Mouse (Mus musculus) frontal cortex, adult 2 months (tissue): ENCODE measurements at regions not wholly inside any gene's neighbourhood (a gene's known extent, or its start where the extent isn't known, plus 50 kb on each side); places are given as distances from the start of the nearest gene placed in this dataset.
A peak's percentile ranks its signal among the peaks of the same experiment; 100 is the strongest.

ENCODE experiments used
- DNase-seq, 2 experiments: peaks; one replicate each; pipeline ENCODE4 v3.0.0; 2022; ENCODE audit warnings: low spot score in 1 of 2; ENCODE audit errors: extremely low spot score in 1 of 2

- DNase-seq: no peak
Observed at GRCm38 (mm10) chr13:52702201-52702611, 119.2 kb downstream of the Syk start.

GRCm38 (mm10) chr13:52703401-52704164, 120.6 kb downstream of the Syk start:
- DNase-seq: no peak

DNA sequence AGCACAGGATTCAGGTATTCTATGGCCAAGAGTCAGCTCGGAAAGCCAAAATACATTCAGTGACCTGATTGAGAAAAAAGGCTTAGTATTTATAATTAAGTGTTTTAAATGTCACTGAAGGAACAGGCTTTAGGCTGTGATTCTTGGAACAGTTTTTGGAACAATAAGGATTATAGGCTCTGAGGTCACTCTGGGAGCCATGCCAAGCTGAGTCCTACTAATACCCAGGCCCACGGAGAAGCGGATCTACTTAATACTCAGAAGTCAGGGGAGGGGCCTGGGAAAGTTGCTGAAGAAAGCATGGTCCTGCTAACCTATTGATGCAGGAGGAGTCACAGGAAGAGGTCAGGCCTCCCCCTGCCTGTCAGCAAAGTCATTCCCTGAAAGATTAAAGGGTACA, 121.7 kb downstream of the Syk start:
- DNase-seq: no peak

- DNase-seq: no peak
Observed at GRCm38 (mm10) chr13:52709580-52709979, 126.6 kb downstream of the Syk start.

DNA sequence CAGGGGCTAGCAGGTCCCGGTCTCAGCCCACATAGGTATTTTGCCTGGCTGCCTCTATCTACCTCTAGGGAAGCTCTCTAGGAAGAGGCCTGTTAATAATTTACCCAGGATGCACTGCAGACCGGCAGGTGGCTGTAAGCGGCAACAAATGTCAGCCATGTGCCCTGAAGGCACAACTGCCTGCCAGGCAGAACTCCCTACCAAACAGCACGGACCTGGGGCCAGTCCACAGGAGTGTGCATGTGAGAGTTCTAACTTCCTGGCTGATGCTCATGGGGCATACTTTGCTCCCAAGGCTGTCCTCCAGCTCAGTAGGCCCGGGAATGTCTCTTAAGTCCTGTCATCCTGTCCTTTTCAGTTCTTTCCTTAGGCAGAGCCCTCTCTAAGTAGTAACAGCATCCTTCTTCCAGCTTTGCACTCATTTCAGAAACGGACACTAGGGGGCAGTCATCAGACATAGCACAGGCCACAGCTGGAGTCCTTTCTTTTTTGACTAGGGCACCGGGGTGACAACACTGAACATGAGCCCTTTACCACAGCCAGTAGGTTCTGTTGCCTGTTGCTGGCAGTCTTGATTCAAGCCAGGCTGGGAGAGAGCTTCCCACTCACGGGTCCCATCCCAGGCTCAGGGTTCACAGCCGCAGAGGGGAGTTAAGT, 128.9 kb downstream of the Syk start:
- peak; percentile 33 to 94 for DNase-seq

GRCm38 (mm10) chr13:52721463-52721862, 138.5 kb downstream of the Syk start:
- no peak for DNase-seq

- DNase-seq: no peak
Observed at GRCm38 (mm10) chr13:52722718-52723117, 139.7 kb downstream of the Syk start.

- no peak for DNase-seq
Observed at GRCm38 (mm10) chr13:52726043-52726442, 143.1 kb downstream of the Syk start.

- DNase-seq: no peak
Observed at GRCm38 (mm10) chr13:52726525-52726924, 143.6 kb downstream of the Syk start.

- peak in 1 of 2 experiments; percentile 11 for DNase-seq
Observed at GRCm38 (mm10) chr13:52735453-52735933, 152.5 kb downstream of the Syk start.

GRCm38 (mm10) chr13:52735934-52736523, 153.1 kb downstream of the Syk start:
- DNase-seq: no peak

- DNase-seq: no peak
Observed at GRCm38 (mm10) chr13:52738095-52738660, 155.2 kb downstream of the Syk start.

DNA sequence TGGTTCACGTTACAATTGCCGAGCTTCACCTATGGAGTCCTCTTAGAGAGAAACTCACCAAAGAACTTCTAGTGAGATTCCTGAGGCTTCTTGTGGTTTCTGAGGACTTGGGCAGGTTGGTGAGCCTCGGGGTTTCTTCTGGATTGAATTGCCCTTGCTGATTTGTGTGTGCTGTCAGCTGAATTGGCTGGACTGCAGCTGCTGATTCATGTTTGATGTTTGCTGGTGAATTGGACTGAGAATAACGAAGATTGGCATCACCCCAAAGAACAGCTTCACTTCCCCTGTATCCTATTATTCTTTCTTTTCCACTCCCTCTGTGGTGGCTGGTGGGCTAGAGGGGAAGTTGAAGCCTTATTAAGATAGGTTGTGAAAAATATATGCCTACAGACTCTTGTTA, 158.4 kb downstream of the Syk start:
- DNase-seq: no peak

DNA sequence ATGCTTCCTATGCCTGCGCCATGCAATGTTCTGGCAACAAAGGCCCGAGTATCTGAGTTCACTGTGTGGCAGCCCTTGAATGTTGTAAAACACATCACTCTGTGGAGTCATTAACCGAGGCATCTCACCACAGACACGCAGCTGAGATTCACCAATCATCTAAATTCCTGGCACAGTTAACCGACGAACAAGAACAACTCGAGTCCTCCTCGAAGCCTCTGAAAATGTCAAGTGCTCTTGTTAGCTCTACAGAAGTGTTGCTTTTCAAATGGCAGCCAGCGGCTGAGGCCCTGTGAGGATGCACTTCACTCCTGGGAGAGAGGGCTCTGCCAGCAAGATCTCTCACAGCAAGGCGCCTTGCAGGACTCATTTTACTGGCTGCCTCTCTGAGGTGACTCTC, 173.0 kb downstream of the Syk start:
- peak in 1 of 2 experiments; percentile 8 for DNase-seq

- peak; percentile 58 to 78 for DNase-seq
Observed at GRCm38 (mm10) chr13:52765508-52766181, 163.8 kb downstream of the Auh start.

DNA sequence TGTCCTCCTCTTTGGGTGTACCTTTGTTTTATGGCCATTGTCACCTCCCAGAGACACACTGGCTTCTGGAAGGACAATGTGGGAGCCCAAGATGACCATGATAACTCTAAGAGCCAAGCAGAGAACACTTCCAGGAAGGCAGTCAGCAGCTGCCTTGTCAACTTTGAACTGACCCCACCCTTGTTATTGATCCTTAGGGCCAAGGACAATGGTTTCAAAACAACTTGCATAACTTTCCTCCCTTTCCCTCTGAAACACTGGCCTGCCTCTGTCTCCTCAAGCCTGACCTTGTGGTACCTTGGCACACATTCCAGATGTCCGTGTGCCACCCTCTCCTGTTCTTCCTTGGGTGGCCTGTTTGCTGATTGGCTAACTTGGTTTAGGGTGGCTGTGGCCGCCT, 163.2 kb downstream of the Auh start:
- no peak for DNase-seq

DNA sequence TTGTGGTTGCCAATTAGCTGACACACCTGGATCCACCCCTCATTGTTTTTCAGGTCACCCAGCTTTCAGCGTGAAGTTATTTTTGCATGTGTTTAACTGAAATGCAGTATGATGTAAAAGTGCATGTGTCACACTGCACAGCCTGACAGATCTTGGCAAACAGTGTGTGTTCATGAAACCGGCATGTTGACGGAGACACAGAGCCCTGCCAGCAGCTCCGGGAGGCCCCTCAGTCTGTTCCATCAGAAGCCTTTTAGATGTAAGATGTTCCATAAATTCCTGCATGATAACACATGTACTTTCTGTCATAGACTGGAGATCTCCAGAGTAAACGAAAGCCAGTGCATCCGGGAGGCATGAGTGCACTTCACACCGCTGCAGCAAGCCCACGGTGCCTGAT, 159.5 kb downstream of the Auh start:
- no peak for DNase-seq

- DNase-seq: no peak
Observed at GRCm38 (mm10) chr13:52771518-52771917, 158.0 kb downstream of the Auh start.

DNA sequence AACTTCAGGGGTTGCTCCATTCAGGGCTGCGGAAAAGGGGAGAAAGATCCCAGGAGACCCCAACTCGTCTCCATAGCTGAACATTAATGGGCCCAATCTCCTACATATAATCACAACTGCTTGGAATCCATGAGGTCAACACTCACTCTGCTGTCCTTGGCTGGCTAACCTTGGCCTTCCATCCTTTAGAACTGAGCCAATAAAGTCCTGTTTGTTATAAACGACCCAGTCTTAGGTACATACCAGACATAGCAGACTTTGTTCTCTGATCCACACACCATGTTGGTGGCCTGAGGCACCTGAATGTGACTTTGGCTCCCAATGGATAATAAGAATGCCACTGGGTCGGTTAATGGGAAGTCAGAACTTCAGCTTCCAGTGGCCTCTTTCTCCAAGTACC, 157.4 kb downstream of the Auh start:
- no peak for DNase-seq

DNA sequence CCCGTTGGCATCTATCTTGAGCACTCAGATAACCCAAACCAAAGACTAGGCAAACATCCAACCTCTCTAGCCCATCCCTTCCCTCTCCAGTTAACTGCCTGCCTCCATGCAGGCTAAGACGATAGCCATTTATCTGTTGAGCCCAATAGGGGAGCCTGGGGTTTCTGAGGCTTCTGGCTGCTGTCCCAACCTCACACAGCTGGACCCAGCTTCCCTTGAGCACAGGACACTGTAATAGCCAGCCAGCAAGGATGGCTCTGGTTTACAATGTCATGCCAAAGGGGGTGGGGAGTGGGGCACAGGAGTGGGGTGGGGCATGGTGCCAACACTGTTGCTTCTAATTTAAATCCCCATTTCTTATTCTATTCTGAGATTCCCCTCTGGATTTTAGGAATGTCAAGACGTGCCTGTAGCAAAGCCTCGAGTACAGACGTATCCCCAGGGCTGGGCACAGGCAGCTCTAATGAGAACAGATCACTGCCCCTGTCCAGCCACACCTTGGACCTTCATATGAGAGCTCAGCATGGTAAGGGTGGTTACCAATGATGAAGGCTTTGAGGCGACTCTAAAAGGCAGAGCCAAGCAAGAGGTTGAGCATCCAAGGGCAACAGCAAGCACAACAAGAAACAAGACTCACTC, 152.0 kb downstream of the Auh start:
- DNase-seq: no peak
